8 mouse cellular contexts compared by ENCODE assay signal in genomic region chr19:4624406-4625178, GRCm38 (mm10). TPM values are rescaled to one million over a fixed set of nuclear protein-coding genes. Genes with fewer than 3 reads are reported as not detected.
DNase-seq lines count a peak whose midpoint lies in the region; ATAC-seq and TF ChIP-seq lines count a peak whose summit lies in the region.

No protein-coding gene starts in this region.

- no peak for TF ChIP-seq CTCF in cerebellum, adult 2 months (IDR thresholded peaks at IDR 0.05; ENCODE audit: borderline replicate concordance, insufficient read depth, low read depth, low read length)
- no peak for TF ChIP-seq CTCF in E14TG2a.4 (conservative IDR thresholded peaks at IDR 0.05; ENCODE audit: low read length)
- TF ChIP-seq CTCF in forebrain, postnatal 0 days (IDR thresholded peaks at IDR 0.05; ENCODE audit: low read depth): no peak; the same call in 1 of the 2 replicates
- TF ChIP-seq CTCF in liver, postnatal 0 days (IDR thresholded peaks at IDR 0.05; ENCODE audit: low read depth): no peak

- 22% methylated on average over 4 of the region's 4 CpGs for WGBS in cerebellum, adult 2 months
- 25% methylated on average over 4 of the region's 4 CpGs for WGBS in forebrain, postnatal 0 days
- 34% methylated on average over 4 of the region's 4 CpGs for WGBS in liver, postnatal 0 days (ENCODE audit: insufficient replicate concordance)

- peak overlapping the region; percentile 76 for H3K4me3 ChIP-seq in cerebellum, adult 2 months (replicated peaks; ENCODE audit: insufficient read depth, low read depth, low read length)
- H3K4me3 ChIP-seq in E14TG2a.4 (replicated peaks; ENCODE audit: low read length): peak overlapping the region; percentile 94
- peak overlapping the region; percentile 86 for H3K4me3 ChIP-seq in forebrain, postnatal 0 days (ENCODE audit: low read depth, low read length)
- H3K4me3 ChIP-seq in liver, postnatal 0 days (ENCODE audit: low read depth, low read length): peak overlapping the region; percentile 82

- peak overlapping the region; percentile 81 for H3K4me2 ChIP-seq in forebrain, postnatal 0 days (ENCODE audit: low read depth)
- peak overlapping the region; percentile 91 for H3K4me2 ChIP-seq in liver, postnatal 0 days (ENCODE audit: low read depth, low read length)

- H3K4me1 ChIP-seq in cerebellum, adult 2 months (ENCODE audit: control insufficient read depth, insufficient read depth, low read length): no peaks in the 10 kb centered on the region; the same call in 1 of the 2 replicates
- peaks cover 67% of the 10 kb centered on the region for H3K4me1 ChIP-seq in E14TG2a.4 (replicated peaks; ENCODE audit: low read depth, low read length)
- peaks cover 11% of the 10 kb centered on the region; the same call in 1 of the 2 replicates for H3K4me1 ChIP-seq in forebrain, postnatal 0 days (ENCODE audit: insufficient read depth)
- peaks cover 11% of the 10 kb centered on the region for H3K4me1 ChIP-seq in liver, postnatal 0 days (ENCODE audit: insufficient read depth)

- no peaks in the 10 kb centered on the region for H3K27me3 ChIP-seq in cerebellum, adult 2 months (ENCODE audit: control insufficient read depth, insufficient read depth, low read length)
- no peaks in the 10 kb centered on the region for H3K27me3 ChIP-seq in E14TG2a.4 (ENCODE audit: insufficient read depth, low read length)
- H3K27me3 ChIP-seq in forebrain, postnatal 0 days (ENCODE audit: insufficient read depth, low read length): no peaks in the 10 kb centered on the region
- no peaks in the 10 kb centered on the region for H3K27me3 ChIP-seq in liver, postnatal 0 days (ENCODE audit: insufficient read depth, low read length)

- TF ChIP-seq POLR2A in cerebellum, adult 2 months (IDR thresholded peaks at IDR 0.05; ENCODE audit: borderline replicate concordance, insufficient read depth, low read length): no peak

- peak overlapping the region; percentile 91 for H3K9ac ChIP-seq in forebrain, postnatal 0 days
- H3K9ac ChIP-seq in liver, postnatal 0 days (replicated peaks): peak overlapping the region; percentile 98

- no peak for TF ChIP-seq EP300 in liver, postnatal 0 days (IDR thresholded peaks at IDR 0.05; ENCODE audit: low read depth)

- H3K36me3 ChIP-seq in E14TG2a.4 (ENCODE audit: insufficient read depth, low read length): peaks cover 52% of the 10 kb centered on the region
- H3K36me3 ChIP-seq in forebrain, postnatal 0 days (ENCODE audit: insufficient read depth): peaks cover 29% of the 10 kb centered on the region; the same call in 1 of the 2 replicates
- H3K36me3 ChIP-seq in liver, postnatal 0 days (replicated peaks; ENCODE audit: insufficient read depth, low read length): peaks cover 31% of the 10 kb centered on the region

- no peaks in the 10 kb centered on the region for H3K9me3 ChIP-seq in E14TG2a.4 (ENCODE audit: low read length)
- no peaks in the 10 kb centered on the region for H3K9me3 ChIP-seq in forebrain, postnatal 0 days (ENCODE audit: low read length)
- no peaks in the 10 kb centered on the region for H3K9me3 ChIP-seq in liver, postnatal 0 days (ENCODE audit: low read length)

- DNase-seq in cerebellum, adult 2 months: no peak
- no peak for DNase-seq in cerebellum, adult 9-10 months
- no peak for DNase-seq in forebrain, postnatal 0 days
- no peak for DNase-seq in liver, postnatal 0 days
- no peak for DNase-seq in urinary bladder, postnatal 25 days (ENCODE audit: low spot score)
- DNase-seq in spleen, adult 18-20 months: no peak
- no peak for DNase-seq in layer of hippocampus, postnatal 10 days (ENCODE audit: low spot score in 2 of 2)

- ATAC-seq in forebrain, postnatal 0 days: 0 out of 2 replicates have a peak, but pooled peaks have one; percentile 0
- peak; percentile 35 for ATAC-seq in liver, postnatal 0 days

- no peak overlapping the region for H3K27ac ChIP-seq in cerebellum, adult 2 months (ENCODE audit: insufficient read depth, low read length)
- H3K27ac ChIP-seq in forebrain, postnatal 0 days (ENCODE audit: low read depth, low read length): peak overlapping the region; percentile 91
- peak overlapping the region; percentile 96 for H3K27ac ChIP-seq in liver, postnatal 0 days (ENCODE audit: low read depth)

RNA-seq across cellular contexts. Expression of gene Rce1, which starts 0.8 kb away (rescaled TPM):
- 58.7 and 60.9 TPM in 2 replicates for polyA plus RNA-seq in cerebellum, adult 2 months (2012; rRNA removed)
- 51.9 and 65.1 TPM in 2 replicates for total RNA-seq in forebrain, postnatal 0 days (2014; rRNA removed)
- polyA plus RNA-seq in forebrain, postnatal 0 days (2015; fragmentation: Nextera tagmentation; extraction: Ambion mirVana): 47.5 and 52.4 TPM in 2 replicates
- 16.6 and 17.3 TPM in 2 replicates for polyA plus RNA-seq in liver, postnatal 0 days (2015; fragmentation: Nextera tagmentation; extraction: Ambion mirVana)
- total RNA-seq in layer of hippocampus, postnatal 10 days (2021): 10 to 100 TPM; 19.8 to 20.9 TPM

RNA-seq across cellular contexts. Expression of gene Lrfn4, which starts 9.1 kb away (rescaled TPM):
- 25.7 and 29.5 TPM in 2 replicates for polyA plus RNA-seq in cerebellum, adult 2 months (2012; rRNA removed)
- total RNA-seq in forebrain, postnatal 0 days (2014; rRNA removed): 112 and 127 TPM in 2 replicates
- polyA plus RNA-seq in forebrain, postnatal 0 days (2015; fragmentation: Nextera tagmentation; extraction: Ambion mirVana): 17.1 and 17.2 TPM in 2 replicates
- polyA plus RNA-seq in liver, postnatal 0 days (2015; fragmentation: Nextera tagmentation; extraction: Ambion mirVana): 0.15 and 0.21 TPM in 2 replicates
- 10 to 100 TPM; 67.0 to 67.3 TPM for total RNA-seq in layer of hippocampus, postnatal 10 days (2021)

Comparison
In these comparisons a context has a peak if more than half of its experiments do, and no peak if none do; other contexts are left out.
1. RNA of gene Lrfn4, which starts 9.1 kb away (polyA plus RNA-seq): 25.7 to 29.5 TPM in cerebellum, adult 2 months and 17.1 to 17.2 TPM in forebrain, postnatal 0 days; 0.15 to 0.21 TPM in liver, postnatal 0 days; every median in the first group is over 10 times any median in the second.
2. Peak in every context shown above with its lines, with median percentiles within 50 percentile points of each other: H3K4me3 ChIP-seq.